Mouse (Mus musculus) forebrain, embryonic 13.5 days (tissue): ENCODE results near the gene Cpxm2. TPM values are rescaled to one million over a fixed set of nuclear protein-coding genes. Genes with fewer than 3 reads are reported as not detected.

ENCODE experiments used
- ATAC-seq: fragments of 200-750 bp; cut with Nextera tagmentation; 2 replicates; pipeline ENCODE4 v1.8.0; 2017
- H3K27ac ChIP-seq: fragments of 300-500 bp; sonication (generic); 2 replicates; pipeline ENCODE4 v1.5.1; 2015; ENCODE audit warnings: inconsistent platforms, mild to moderate bottlenecking, moderate library complexity
- H3K27me3 ChIP-seq: fragments of 300-500 bp; sonication (generic); 2 replicates; pipeline ENCODE4 v1.6.1; 2015; ENCODE audit warnings: mild to moderate bottlenecking, inconsistent platforms
- H3K36me3 ChIP-seq: fragments of 300-500 bp; sonication (generic); 2 replicates; pipeline ENCODE4 v1.6.1; 2015; ENCODE audit warnings: mild to moderate bottlenecking, inconsistent platforms; ENCODE audit not compliant: poor library complexity, severe bottlenecking
- H3K4me1 ChIP-seq: fragments of 300-500 bp; sonication (generic); 2 replicates; pipeline ENCODE4 v1.6.1; 2015; ENCODE audit warnings: inconsistent platforms
- H3K4me2 ChIP-seq: fragments of 300-500 bp; sonication (generic); 2 replicates; pipeline ENCODE4 v1.6.1; 2015; ENCODE audit warnings: inconsistent platforms, mild to moderate bottlenecking, moderate library complexity
- H3K4me3 ChIP-seq: fragments of 300-500 bp; sonication (generic); 2 replicates; pipeline ENCODE4 v1.5.1; 2015; ENCODE audit warnings: mild to moderate bottlenecking, inconsistent platforms
- H3K9ac ChIP-seq: fragments of 300-500 bp; sonication (generic); 2 replicates; pipeline ENCODE4 v1.6.1; 2015; ENCODE audit warnings: mild to moderate bottlenecking, inconsistent platforms
- H3K9me3 ChIP-seq: fragments of 300-500 bp; sonication (generic); replicated peaks from 2 replicates; pipeline ENCODE4 v1.6.1; 2016; ENCODE audit warnings: inconsistent platforms
- WGBS: fragments of 180-500 bp; shearing (Covaris S2); methylation state at CpG from one replicate; pipeline ENCODE4 v1.1.7; 2015; 5-methylcytosine and 5-hydroxymethylcytosine counted together
- polyA plus RNA-seq: library from polyadenylated mRNA; unstranded; fragments of >200 nt; fragmentation: Nextera tagmentation; extraction: Ambion mirVana; gene quantifications from 2 replicates; pipeline ENCODE4 v1.2.1, GENCODE M21; 2015

Cpxm2 gene
- polyA plus RNA-seq, 1 experiment from 2014 or later = 0.65 TPM

- Histone ChIP-seq H3K36me3 (no peaks in the 10 kb centered on the region), H3K4me2 (no peak overlapping the region), H3K4me1 (peaks cover 23% of the 10 kb centered on the region), H3K4me3 (no peak overlapping the region), H3K9me3 (no peaks in the 10 kb centered on the region), H3K27ac (peak overlapping the region; percentile 48), H3K9ac (no peak overlapping the region), H3K27me3 (no peaks in the 10 kb centered on the region)
- WGBS = 7% methylated on average over 1 of the region's 1 CpGs
- ATAC-seq = peak; percentile 72
Measured at GRCm38 (mm10) chr7:132012969-132013679, 141.4 kb downstream of the Cpxm2 start.

- 88% methylated on average over 7 of the region's 7 CpGs for WGBS
Measured at GRCm38 (mm10) chr7:132009002-132009401, 145.5 kb downstream of the Cpxm2 start.

GRCm38 (mm10) chr7:132005996-132006696 lies 148.4 kb downstream of the Cpxm2 start:
- no peaks in the 10 kb centered on the region for H3K36me3 ChIP-seq
- H3K4me1 ChIP-seq = peaks cover 11% of the 10 kb centered on the region
- 0 out of 2 replicates have a peak, but pooled peaks cover 3% of the 10 kb centered on the region for H3K27me3 ChIP-seq
- no peak overlapping the region for H3K4me3 ChIP-seq
- no peak overlapping the region for H3K4me2 ChIP-seq
- ATAC-seq = no peak
- H3K9ac ChIP-seq = no peak overlapping the region
- WGBS = 45% methylated on average over 14 of the region's 14 CpGs
- H3K27ac ChIP-seq = no peak overlapping the region
- no peaks in the 10 kb centered on the region for H3K9me3 ChIP-seq

More at GRCm38 (mm10) chr7:132009002-132009401, 145.5 kb downstream of the Cpxm2 start:
- H3K9me3 ChIP-seq = no peaks in the 10 kb centered on the region
- no peak for ATAC-seq
- no peak overlapping the region for H3K4me3 ChIP-seq
- no peaks in the 10 kb centered on the region for H3K36me3 ChIP-seq
- H3K4me2 ChIP-seq = no peak overlapping the region
- H3K4me1 ChIP-seq = peaks cover 28% of the 10 kb centered on the region
- no peak overlapping the region for H3K27ac ChIP-seq
- H3K9ac ChIP-seq = no peak overlapping the region
- H3K27me3 ChIP-seq = 0 out of 2 replicates have a peak, but pooled peaks cover 3% of the 10 kb centered on the region

- WGBS = 77% methylated on average over 3 of the region's 3 CpGs
- H3K9ac ChIP-seq = no peak overlapping the region
- H3K27me3 ChIP-seq = no peaks in the 10 kb centered on the region
- ATAC-seq = no peak
- H3K9me3 ChIP-seq = no peaks in the 10 kb centered on the region
- H3K4me3 ChIP-seq = no peak overlapping the region
- no peaks in the 10 kb centered on the region for H3K4me1 ChIP-seq
- no peaks in the 10 kb centered on the region for H3K36me3 ChIP-seq
- no peak overlapping the region for H3K27ac ChIP-seq
- no peak overlapping the region for H3K4me2 ChIP-seq
Measured at GRCm38 (mm10) chr7:131992873-131993272, 161.7 kb downstream of the Cpxm2 start.

- Histone ChIP-seq H3K4me3 (no peak overlapping the region), H3K27ac (no peak overlapping the region), H3K9me3 (no peaks in the 10 kb centered on the region), H3K4me1 (no peaks in the 10 kb centered on the region), H3K9ac (no peak overlapping the region), H3K4me2 (no peak overlapping the region), H3K27me3 (no peaks in the 10 kb centered on the region), H3K36me3 (no peaks in the 10 kb centered on the region)
- ATAC-seq = no peak
- WGBS = 58% methylated on average over 1 of the region's 1 CpGs
Measured at GRCm38 (mm10) chr7:131992226-131992625, 162.3 kb downstream of the Cpxm2 start.

- 0 out of 2 replicates have a peak, but pooled peaks cover 5% of the 10 kb centered on the region for H3K36me3 ChIP-seq
- no peak overlapping the region for H3K4me3 ChIP-seq
- H3K9ac ChIP-seq = no peak overlapping the region
- no peaks in the 10 kb centered on the region for H3K27me3 ChIP-seq
- no peaks in the 10 kb centered on the region for H3K9me3 ChIP-seq
- WGBS = 36% methylated on average over 6 of the region's 6 CpGs
- no peak overlapping the region for H3K4me2 ChIP-seq
- H3K4me1 ChIP-seq = no peaks in the 10 kb centered on the region
- H3K27ac ChIP-seq = no peak overlapping the region
- no peak for ATAC-seq
Measured at GRCm38 (mm10) chr7:131989056-131989455, 165.5 kb downstream of the Cpxm2 start.

Other genes starting within 250 kb of the Cpxm2 start
- 1.2 and 1.5 TPM in 2 replicates for gene Gpr26, start 188.3 kb downstream of the Cpxm2 start, polyA plus RNA-seq
- gene Chst15, start 162.5 kb upstream of the Cpxm2 start, polyA plus RNA-seq = 13.6 and 14.7 TPM in 2 replicates